Mouse (Mus musculus) embryo, embryonic 10 days (tissue): Measurements from ENCODE around the gene Gm21969.

ENCODE experiments used
- DNase-seq: peaks from one replicate; pipeline ENCODE4 v3.0.0-alpha.2; 2015; ENCODE audit warnings: low spot score

Gene Gm21969

DNA sequence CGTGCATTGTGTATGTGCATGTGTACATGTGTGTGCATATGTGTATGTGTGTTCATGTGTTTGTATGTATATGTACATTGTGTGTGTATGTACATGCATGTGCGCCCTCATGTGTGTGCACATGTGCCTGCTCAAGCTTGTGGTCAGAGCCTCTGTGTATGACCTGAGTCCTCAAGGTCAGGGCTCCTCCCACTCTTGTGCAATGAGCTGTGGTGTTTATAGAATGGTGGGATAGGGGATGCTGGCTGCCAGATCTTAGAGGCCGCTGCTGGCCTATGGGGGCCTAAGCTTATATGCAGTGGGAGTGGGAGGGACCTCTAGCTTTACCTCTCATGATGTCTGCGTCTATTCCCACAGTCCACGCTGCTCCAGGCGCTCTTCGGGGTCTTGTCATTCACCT is 17.3 kb upstream of the Gm21969 start:
- no peak for DNase-seq

DNA sequence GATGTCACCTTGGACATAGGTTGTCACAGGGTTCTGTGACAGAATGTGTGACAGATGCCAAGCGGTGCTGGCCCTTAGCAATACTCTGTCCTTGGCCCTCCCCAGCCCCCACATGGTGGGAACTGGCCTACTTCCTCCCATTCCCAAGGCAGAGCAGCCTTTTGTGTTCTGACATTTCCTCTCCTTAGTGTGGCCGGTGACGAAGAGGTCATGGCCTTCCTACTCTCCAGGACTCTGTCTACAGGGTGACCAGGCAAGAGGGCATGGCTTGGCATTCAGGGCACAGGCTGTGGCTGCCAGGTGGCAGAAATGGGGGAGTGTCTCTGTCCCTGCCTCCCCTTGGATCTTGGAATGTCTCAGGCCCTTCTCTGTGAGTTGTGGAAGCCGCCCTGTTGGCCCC is 15.6 kb upstream of the Gm21969 start:
- no peak for DNase-seq

DNA sequence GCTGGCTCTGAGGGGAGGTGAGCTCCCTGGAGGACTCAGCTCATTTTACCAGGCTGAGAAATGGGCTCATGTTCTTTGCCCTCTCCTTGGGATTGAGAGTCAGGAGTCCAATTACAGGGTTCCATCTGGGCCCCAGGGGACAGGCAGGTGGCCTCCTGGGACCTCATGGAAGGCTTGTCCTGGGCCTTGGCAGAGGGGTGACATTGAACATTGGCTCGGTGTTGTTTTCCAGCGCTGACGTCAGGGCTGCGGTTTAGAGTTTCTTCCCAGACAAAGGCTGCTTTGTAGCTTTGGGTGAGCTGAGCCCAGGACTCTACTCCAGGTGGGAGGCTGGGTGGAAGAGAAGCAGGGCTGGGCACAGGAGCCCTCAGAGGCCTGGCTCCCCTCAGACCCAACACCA is 15.2 kb upstream of the Gm21969 start:
- DNase-seq, result no peak

- DNase-seq, result no peak
These were observed 13.5 kb upstream of the Gm21969 start for GRCm38 (mm10) chr4:139589351-139590027.

GRCm38 (mm10) chr4:139590446-139590845 is 12.5 kb upstream of the Gm21969 start:
- peak; percentile 87 for DNase-seq

GRCm38 (mm10) chr4:139592895-139593294 is 10.1 kb upstream of the Gm21969 start:
- no peak for DNase-seq

DNA sequence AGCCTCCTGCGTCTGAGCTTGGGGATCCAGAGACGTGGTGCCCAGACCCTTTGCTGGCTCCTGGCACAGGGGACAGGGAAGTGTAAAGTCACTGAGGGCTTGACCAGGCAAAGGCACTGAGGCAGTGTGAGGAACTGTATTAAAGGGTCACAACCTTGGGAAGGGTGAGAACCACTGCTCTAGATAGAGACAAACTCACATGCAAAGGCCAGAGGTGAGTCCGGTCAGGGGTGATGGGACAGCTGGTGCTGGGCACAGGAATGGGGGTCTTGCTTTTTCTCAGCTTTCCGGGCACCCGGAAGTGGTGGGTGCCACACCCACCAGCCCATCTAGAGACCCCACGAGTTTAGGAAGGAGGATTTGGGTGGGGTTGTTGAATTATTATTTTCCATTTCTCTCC is 9.6 kb upstream of the Gm21969 start:
- no peak for DNase-seq

DNA sequence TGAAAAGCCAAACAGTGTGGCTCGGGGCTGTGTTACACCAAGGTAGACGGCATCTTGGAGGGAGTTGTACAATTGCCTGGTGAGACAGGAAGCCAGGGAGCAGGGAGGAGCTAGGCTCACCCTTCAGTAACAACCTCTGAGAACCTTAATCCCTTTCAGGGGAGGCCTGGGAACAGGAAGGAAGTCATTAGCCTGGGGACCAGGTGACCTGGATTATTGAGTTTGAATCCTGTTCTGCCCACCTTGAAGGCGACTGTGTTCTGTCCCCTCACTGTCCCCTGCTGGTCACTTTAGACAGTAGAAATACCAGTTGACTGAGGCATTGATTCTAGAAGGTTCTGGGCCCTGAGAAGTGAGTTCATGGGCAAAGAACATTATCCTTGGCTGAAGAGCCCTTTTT is 8.9 kb upstream of the Gm21969 start:
- DNase-seq, result no peak

- no peak for DNase-seq
These were observed 6.3 kb upstream of the Gm21969 start for GRCm38 (mm10) chr4:139596715-139597114.

DNA sequence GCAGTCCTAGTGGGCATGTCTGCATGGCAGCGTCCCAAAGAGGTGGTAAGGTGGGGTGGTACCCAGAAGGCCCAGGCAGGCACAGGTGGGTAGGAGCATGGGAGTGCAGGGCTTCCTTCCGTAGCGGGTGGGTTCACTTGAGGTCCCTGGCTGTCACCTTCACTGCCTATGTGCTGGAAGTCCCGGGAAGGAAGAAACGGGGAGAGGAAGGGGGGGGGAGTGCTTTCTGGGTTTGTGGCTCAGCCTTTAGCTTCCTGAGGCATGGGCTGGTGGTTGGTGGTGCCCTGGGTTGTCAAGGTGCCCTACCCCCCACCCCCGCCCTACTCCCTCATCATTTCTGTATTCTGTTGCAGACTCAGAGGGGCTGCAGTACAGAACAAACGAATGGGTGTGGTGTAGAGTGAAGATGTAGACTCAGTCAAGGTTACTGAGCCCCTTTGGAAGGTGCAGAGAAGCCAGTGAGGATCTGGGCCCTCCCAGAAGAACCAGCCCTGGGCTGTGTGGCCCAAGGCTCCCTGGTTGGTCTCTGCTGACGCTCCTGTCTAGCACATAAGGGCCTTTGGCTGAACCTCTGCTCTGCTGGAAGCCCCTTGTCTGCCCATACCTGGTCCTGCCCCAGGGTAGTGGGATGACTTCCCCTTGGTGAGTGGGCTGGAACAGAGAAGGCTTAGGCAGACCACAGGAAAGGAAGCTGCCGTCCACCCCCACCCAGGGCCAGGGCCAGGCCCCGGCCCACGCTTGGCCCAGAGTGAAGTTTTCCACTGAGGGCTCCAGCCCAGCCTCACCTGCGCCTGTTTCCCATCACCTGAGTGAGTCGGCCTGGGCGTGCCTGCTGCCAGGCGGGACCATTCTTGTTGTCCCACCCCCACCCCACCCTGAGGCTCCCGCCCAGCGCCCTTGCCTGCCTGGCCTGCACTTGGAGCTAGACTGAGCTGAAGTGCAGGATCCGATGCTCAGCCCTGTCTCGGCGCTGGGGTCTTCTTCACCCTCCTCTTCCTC is 5.4 kb upstream of the Gm21969 start:
- DNase-seq, result no peak

DNA sequence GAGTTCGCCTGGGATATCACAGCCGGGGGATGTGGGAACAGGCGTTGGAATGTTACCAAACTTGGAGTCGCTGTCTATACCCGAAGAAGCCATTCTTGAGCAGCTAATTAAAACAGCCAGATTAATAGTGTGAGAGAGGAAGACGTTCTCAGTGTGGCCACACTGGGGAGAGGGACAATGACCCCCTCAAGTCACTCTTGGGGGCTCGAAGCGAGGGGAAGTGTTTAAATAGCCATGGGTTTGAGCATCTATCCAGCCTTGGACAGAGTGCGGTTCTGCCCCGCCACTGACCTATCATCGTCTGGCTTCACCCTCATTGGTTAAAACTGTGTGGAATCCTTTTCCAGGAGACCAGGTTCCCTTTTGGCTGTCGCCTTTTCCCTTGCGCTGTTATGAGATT is 4.6 kb upstream of the Gm21969 start:
- DNase-seq, result no peak

GRCm38 (mm10) chr4:139598950-139599518 is 4.0 kb upstream of the Gm21969 start:
- DNase-seq, result peak; percentile 93

GRCm38 (mm10) chr4:139601519-139602356 is 1.2 kb upstream of the Gm21969 start:
- DNase-seq, result no peak

GRCm38 (mm10) chr4:139605216-139605615 is 2.2 kb downstream of the Gm21969 start:
- no peak for DNase-seq

DNA sequence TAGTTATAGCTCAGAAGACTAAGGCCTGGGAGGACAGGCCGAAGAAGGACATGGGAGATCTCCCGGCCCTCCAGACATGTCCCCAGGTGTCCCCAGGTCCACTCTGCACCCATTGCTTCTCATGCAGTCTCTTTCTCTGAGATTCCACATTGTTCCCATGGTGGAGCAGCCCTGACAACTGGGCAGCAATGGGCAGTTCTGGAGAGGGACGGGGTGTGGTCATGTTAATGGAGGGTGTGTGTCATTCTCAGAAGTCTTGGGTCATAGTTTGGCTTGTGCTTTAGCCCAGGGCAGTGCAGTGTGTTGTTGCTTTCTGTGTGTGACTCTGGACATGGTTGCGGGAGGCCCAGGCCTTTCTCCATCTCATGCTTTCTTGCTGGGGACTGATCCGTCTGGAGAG is 3.7 kb downstream of the Gm21969 start:
- no peak for DNase-seq

DNA sequence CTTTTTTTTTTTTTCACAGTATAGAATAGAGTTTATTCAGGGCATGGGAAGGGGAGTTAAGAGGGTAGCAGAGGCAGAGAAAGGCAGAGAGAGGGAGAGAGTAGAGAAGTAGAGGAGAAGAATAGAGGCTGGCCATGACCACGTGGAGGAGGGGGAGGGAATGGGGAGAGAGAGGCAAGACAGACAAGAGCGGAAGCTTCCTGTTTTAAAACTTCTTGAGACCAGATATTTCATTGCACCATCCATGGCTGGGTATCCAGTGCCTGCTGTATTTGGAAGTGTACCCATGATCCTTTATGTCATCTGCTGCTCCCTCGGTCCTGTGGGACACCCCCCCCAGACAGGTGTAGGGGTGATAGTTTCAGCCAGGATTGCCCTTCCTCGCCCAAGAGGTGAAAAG is 6.0 kb downstream of the Gm21969 start:
- DNase-seq, result no peak

DNA sequence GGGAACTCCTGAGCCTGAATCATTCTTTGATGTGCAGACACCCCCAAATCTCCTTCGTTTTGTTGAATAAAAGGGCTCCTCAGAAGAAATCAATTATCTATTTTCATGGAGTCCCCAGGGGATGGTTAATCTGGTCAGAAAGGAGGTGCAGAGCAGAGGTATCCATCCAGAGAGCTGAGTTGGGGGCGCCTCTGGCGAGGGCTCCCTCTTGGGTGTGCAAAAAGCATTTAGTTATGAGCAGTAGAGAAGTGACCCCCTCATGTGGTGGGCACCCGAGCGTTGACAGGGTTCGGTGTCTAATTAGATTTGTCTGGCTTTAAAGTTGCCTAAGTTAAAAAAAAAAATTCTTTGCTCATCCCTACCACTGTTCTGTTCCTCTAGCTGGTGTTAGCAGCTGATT is 8.0 kb downstream of the Gm21969 start:
- DNase-seq, result no peak

DNA sequence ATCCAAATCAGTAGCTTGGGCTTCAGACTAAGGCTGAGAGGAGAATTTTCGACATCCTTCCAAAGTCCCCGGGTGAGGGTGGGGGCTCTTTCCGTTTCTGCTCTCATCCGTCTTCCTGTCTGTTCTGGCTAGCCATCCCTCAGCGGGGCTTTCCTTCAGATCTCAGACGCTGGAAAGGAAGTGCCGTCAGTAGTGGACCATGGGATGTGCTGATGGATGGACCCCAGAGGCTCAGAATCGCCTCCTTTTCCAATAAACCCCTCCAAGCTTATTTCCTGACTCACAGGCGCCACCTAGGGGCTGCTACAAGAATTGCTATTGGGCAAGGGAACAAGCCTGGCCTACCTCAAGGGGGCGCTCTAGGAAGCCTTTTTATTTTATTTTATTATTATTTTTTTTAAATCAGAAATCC is 8.6 kb downstream of the Gm21969 start:
- DNase-seq, result peak; percentile 88

DNA sequence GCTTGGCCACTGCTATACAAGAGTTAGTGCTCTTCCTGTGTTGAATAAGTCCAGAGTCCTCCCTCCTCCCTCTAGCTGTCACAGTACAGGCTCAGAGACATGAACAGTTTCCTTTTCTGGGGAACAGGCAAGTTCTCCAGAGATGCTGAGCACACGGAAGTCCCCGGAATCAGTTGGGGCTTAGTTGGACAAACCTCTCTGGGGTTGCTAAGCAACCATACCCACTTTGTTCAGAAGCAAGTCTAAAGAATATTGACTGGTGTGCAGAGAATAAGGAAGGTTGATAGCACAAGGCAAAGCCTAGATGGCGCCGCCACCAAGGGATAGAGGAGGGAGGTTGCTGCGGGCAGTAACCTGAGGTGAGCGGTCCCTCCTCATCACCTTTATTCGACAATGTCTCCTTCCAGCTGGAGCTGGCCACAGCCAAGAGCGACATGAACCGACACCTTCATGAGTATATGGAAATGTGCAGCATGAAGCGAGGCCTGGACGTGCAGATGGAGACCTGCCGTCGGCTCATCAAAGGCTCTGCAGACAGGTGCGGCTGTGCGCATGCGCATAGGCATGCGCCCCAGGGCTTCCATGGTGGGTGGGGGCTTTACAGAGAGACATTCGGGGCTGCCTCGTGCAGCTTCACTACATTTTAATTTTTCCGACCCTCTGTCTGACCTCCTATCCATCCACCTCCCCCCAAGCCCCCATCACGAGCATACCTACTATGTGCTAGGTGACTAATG is 11.7 kb downstream of the Gm21969 start:
- DNase-seq, result no peak

DNA sequence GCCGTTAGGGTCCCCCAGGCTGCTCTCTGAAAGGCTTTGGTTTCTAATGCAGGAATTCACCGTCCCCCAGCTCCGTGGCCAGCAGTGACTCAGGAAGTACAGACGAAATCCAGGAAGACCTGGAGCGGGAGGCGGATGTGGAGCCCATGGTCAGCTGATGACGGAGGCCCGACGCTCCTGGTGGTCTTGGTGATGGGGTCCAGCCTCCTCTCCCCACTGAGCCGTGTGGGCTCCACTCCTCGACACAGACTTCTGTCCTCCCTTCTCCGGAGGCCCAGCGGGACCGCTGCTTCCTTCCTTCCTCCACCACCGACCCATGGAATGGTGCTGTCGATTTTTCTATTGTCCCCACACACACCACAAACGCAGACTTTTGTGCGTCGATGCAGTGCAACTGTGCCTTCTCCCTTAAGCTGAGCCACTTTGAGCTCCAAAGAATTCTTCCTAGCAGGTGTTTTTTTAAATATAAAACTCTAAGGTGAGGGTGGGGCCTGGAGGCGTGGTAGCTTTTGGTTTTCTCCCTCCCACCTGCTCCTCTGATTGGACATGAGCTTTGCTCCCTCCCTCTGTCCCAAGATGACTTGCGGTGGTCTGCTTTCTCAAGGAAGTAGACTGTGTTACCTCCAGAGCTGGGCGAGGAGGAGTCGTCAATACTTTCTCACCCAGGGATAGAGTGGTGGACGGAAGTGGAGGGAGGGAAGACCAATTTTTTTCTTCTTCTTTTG is 13.5 kb downstream of the Gm21969 start:
- peak; percentile 82 for DNase-seq

- DNase-seq, result no peak
These were observed 14.0 kb downstream of the Gm21969 start for GRCm38 (mm10) chr4:139617001-139617364.
